Mouse (Mus musculus) liver, embryonic 14.5 days (tissue): Measurements from ENCODE around the gene Tbc1d16.

Experiments used
- CTCF ChIP-seq: IDR thresholded peaks from 2 replicates; pipeline ENCODE4 v1.5.1; 2016; ENCODE audit warnings: antibody characterized with exemption, low read depth, control low read depth
- EP300 ChIP-seq: IDR thresholded peaks from 2 replicates; pipeline ENCODE4 v1.6.1; 2016; ENCODE audit warnings: antibody characterized with exemption, low read depth

- TF ChIP-seq CTCF, result no peak
- TF ChIP-seq EP300, result no peak
Measured at GRCm38 (mm10) chr11:119144801-119145475, 83.4 kb downstream of the Tbc1d16 start.
